Mouse (Mus musculus) embryonic fibroblast, embryonic 13.5 days (primary cell): ENCODE measurements at regions not wholly inside any gene's neighbourhood (a gene's known extent, or its start where the extent isn't known, plus 50 kb on each side); places are given as distances from the start of the nearest gene placed in this dataset.

Experiments used
- CTCF ChIP-seq: IDR thresholded peaks from 2 replicates; pipeline ENCODE4 v1.5.1; 2011; ENCODE audit warnings: mild to moderate bottlenecking, control low read depth, low read length, moderate library complexity, borderline replicate concordance; ENCODE audit not compliant: insufficient read depth
- POLR2A ChIP-seq: IDR thresholded peaks from 2 replicates; pipeline ENCODE4 v1.6.1; 2011; ENCODE audit warnings: low read depth, mild to moderate bottlenecking, control low read depth, low read length, moderate library complexity

GRCm38 (mm10) chr5:47254835-47255369, 728.0 kb upstream of the Slit2 start:
- TF ChIP-seq POLR2A, result no peak
- TF ChIP-seq CTCF, result no peak
